Mouse (Mus musculus) spleen, embryonic (tissue): Measurements from ENCODE around the gene Gpc6.

Experiments
- CTCF ChIA-PET: fragments of 350-600 bp; sonication (Branson Sonifier 250); formaldehyde crosslinking; loops from one replicate; lab custom pipeline; 2022; lab: Charles Lee

The Gpc6 gene

GRCm38 (mm10) chr14:117239694-117240427, 314.7 kb downstream of the Gpc6 start:
- CTCF ChIA-PET: no interaction called here

GRCm38 (mm10) chr14:117245631-117246030, 320.5 kb downstream of the Gpc6 start:
- CTCF ChIA-PET: no interaction called here

GRCm38 (mm10) chr14:117256192-117256591, 331.1 kb downstream of the Gpc6 start:
- CTCF ChIA-PET: no interaction called here

GRCm38 (mm10) chr14:117265653-117266052, 340.5 kb downstream of the Gpc6 start:
- CTCF ChIA-PET: no interaction called here

GRCm38 (mm10) chr14:117267823-117268601, 342.9 kb downstream of the Gpc6 start:
- CTCF ChIA-PET: no interaction called here

- CTCF ChIA-PET: no interaction called here
Observed at GRCm38 (mm10) chr14:117283631-117284030, 358.5 kb downstream of the Gpc6 start.

GRCm38 (mm10) chr14:117293746-117294145, 368.6 kb downstream of the Gpc6 start:
- CTCF ChIA-PET: no interaction called here

- CTCF ChIA-PET: no interaction called here
Observed at GRCm38 (mm10) chr14:117296207-117296838, 371.2 kb downstream of the Gpc6 start.

- CTCF ChIA-PET: no interaction called here
Observed at GRCm38 (mm10) chr14:117301019-117301418, 375.9 kb downstream of the Gpc6 start.

GRCm38 (mm10) chr14:117303901-117304722, 379.0 kb downstream of the Gpc6 start:
- CTCF ChIA-PET: no interaction called here

- CTCF ChIA-PET: no interaction called here
Observed at GRCm38 (mm10) chr14:117304723-117305010, 379.6 kb downstream of the Gpc6 start.

GRCm38 (mm10) chr14:117309997-117310520, 384.9 kb downstream of the Gpc6 start:
- CTCF ChIA-PET: interaction anchor here (0.6 kb wide), 1 partner anchor 667 kb away, joined by 11 read pairs; no protein-coding TSS in a partner anchor

GRCm38 (mm10) chr14:117324214-117324613, 399.1 kb downstream of the Gpc6 start:
- CTCF ChIA-PET: no interaction called here

- CTCF ChIA-PET: no interaction called here
Observed at GRCm38 (mm10) chr14:117332256-117332655, 407.1 kb downstream of the Gpc6 start.

- CTCF ChIA-PET: no interaction called here
Observed at GRCm38 (mm10) chr14:117337271-117337670, 412.2 kb downstream of the Gpc6 start.

- CTCF ChIA-PET: no interaction called here
Observed at GRCm38 (mm10) chr14:117340549-117340948, 415.4 kb downstream of the Gpc6 start.

GRCm38 (mm10) chr14:117344505-117344904, 419.4 kb downstream of the Gpc6 start:
- CTCF ChIA-PET: no interaction called here

GRCm38 (mm10) chr14:117346372-117346885, 421.3 kb downstream of the Gpc6 start:
- CTCF ChIA-PET: no interaction called here

- CTCF ChIA-PET: no interaction called here
Observed at GRCm38 (mm10) chr14:117351296-117351695, 426.2 kb downstream of the Gpc6 start.

- CTCF ChIA-PET: no interaction called here
Observed at GRCm38 (mm10) chr14:117361155-117361964, 436.2 kb downstream of the Gpc6 start.

- CTCF ChIA-PET: no interaction called here
Observed at GRCm38 (mm10) chr14:117361965-117362309, 436.8 kb downstream of the Gpc6 start.
